Mouse (Mus musculus): ENCODE results near the gene Cd19. TPM values are rescaled to one million over a fixed set of nuclear protein-coding genes. Genes with fewer than 3 reads are reported as not detected.

The Cd19 gene
- total and polyA plus RNA-seq, 2 experiments from 2014 or later, result 0.23 TPM; not detected in 1

DNA sequence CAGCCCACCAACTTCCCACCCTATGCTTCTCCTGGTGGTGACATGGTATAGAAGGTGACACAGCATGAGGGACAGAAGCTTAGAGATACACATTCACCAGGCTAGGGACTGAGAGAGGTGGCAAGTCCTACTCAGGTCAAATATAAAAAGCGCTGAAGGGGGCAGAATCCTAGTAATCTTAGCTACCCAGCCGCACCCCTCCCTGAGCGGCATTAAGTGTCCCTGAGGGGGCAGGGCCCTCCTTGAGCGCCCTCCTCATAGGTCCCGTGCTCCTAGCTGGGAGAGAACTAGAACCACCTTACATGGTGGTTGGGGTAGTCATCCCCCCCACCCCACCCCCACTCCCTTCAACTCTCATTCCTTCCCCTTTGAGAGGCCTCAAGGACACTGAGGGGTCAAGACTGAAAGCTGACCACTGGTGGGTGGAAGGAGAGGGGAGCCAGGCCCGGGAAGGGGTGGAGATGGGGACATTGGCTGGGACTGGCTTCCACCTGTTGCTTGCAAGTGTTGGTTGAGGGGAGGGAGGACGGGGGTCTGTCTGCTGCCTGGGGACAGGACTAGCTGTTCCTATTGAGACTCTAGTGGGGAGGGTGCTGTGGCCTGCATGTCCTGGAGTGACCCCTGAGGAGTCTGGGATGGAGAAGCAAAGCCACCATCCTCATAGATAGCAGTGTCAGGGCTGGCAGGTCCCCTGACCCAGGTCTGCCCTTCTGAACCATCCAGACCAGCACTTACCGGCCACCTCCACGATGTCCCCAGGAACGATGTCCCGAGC, 44.3 kb upstream of the Cd19 start:
- Histone ChIP-seq H3K9me3 (ENCODE audit: low read length) (no peaks in the 10 kb centered on the region), H3K4me1 (ENCODE audit: insufficient read depth, low read length) (no peaks in the 10 kb centered on the region), H3K4me2 (ENCODE audit: low read depth, low read length, poor library complexity, severe bottlenecking) (no peak overlapping the region), H3K9ac (replicated peaks; ENCODE audit: low read length, poor library complexity, severe bottlenecking) (no peak overlapping the region), H3K27ac (ENCODE audit: low read depth, low read length) (no peak overlapping the region), H3K36me3 (ENCODE audit: insufficient read depth, low read length) (no peaks in the 10 kb centered on the region), H3K27me3 (ENCODE audit: insufficient read depth, low read length) (no peaks in the 10 kb centered on the region), H3K4me3 (ENCODE audit: low read depth, low read length) (no peak overlapping the region)
- DNase-seq (ENCODE audit: low spot score) (no peak), ATAC-seq (ENCODE audit: low FRiP score) (no peak)
- 78% methylated on average over 11 of the region's 11 CpGs for WGBS
- no peak for TF ChIP-seq CTCF (IDR thresholded peaks at IDR 0.05)

DNA sequence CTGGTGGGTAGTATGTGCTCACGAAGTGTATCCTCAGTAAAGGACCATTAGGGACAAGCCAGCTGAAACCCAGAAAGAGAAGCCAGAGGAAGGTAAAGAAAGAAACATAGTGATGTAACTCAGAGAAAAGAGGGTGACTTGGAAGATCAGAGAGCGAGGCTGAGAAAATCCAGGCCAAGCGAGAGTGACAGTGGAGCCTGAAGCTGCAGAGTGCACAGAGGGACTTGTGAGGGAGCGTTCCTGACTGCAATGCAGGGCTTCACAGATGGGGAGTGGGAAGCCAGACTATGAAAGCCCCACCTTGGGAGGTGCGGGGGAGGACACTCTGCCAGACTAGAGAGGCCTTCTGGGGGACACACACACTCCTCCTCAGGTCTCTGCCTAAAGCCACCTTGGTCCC, 43.5 kb upstream of the Cd19 start:
- no peak overlapping the region for H3K9ac ChIP-seq (replicated peaks; ENCODE audit: low read length, poor library complexity, severe bottlenecking)
- 72% methylated on average over 5 of the region's 5 CpGs for WGBS

DNA sequence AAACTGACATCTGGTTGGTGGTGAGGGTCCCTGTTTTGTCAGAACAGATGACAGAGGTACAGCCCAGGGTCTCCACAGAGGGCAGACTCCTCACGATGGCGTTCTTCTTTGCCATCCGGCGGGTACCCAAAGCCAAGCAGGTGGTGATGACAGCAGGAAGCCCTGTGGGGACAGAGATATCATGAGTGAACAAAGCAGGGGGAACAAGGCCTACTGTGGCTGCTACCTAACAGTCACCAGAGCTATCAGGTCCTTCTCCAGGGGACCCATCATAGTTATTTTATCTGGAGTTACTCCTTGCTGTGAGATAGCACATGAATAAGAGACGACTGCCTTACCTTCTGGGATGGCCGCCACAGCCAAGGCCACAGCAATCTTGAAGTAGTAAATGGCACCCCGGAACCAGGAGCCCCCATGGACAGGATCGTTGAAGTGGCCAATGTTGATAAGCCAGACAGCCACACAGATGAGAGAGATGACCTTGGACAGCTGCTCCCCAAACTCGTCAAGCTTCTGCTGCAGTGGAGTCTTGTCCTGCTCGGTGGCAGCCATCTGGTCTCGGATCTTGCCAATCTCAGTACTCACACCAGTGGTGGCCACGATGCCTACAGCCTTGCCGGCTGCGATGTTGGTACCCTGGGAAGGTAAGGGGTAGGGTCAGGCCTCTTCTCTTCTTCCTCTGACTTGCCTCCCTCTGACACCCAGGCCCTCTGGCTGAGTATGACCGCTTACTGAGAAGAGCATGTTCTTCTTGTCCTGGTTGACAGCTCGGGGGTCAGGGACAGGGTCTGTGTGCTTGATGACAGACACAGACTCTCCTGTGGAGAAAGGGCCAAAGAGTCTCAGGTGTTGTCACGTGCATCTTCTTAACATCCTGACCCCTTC, 41.9 kb upstream of the Cd19 start:
- ATAC-seq (ENCODE audit: low FRiP score) (no peak), DNase-seq (ENCODE audit: low spot score) (no peak)
- Histone ChIP-seq H3K4me1 (ENCODE audit: insufficient read depth, low read length) (no peaks in the 10 kb centered on the region), H3K9ac (replicated peaks; ENCODE audit: low read length, poor library complexity, severe bottlenecking) (no peak overlapping the region), H3K27me3 (ENCODE audit: insufficient read depth, low read length) (no peaks in the 10 kb centered on the region), H3K4me2 (ENCODE audit: low read depth, low read length, poor library complexity, severe bottlenecking) (no peak overlapping the region), H3K36me3 (ENCODE audit: insufficient read depth, low read length) (no peaks in the 10 kb centered on the region), H3K4me3 (ENCODE audit: low read depth, low read length) (no peak overlapping the region), H3K27ac (ENCODE audit: low read depth, low read length) (no peak overlapping the region), H3K9me3 (ENCODE audit: low read length) (no peaks in the 10 kb centered on the region)
- TF ChIP-seq CTCF (IDR thresholded peaks at IDR 0.05), result no peak
- 87% methylated on average over 17 of the region's 17 CpGs for WGBS

More for the DNA sequence above, 43.5 kb upstream of the Cd19 start:
- DNase-seq (ENCODE audit: low spot score) (no peak), ATAC-seq (ENCODE audit: low FRiP score) (no peak)
- H3K4me3 ChIP-seq (ENCODE audit: low read depth, low read length), result no peak overlapping the region
- no peak for TF ChIP-seq CTCF (IDR thresholded peaks at IDR 0.05)
- H3K4me2 ChIP-seq (ENCODE audit: low read depth, low read length, poor library complexity, severe bottlenecking), result no peak overlapping the region
- H3K27me3 ChIP-seq (ENCODE audit: insufficient read depth, low read length), result no peaks in the 10 kb centered on the region
- H3K9me3 ChIP-seq (ENCODE audit: low read length), result no peaks in the 10 kb centered on the region
- no peaks in the 10 kb centered on the region for H3K4me1 ChIP-seq (ENCODE audit: insufficient read depth, low read length)
- H3K36me3 ChIP-seq (ENCODE audit: insufficient read depth, low read length), result no peaks in the 10 kb centered on the region
- no peak overlapping the region for H3K27ac ChIP-seq (ENCODE audit: low read depth, low read length)

DNA sequence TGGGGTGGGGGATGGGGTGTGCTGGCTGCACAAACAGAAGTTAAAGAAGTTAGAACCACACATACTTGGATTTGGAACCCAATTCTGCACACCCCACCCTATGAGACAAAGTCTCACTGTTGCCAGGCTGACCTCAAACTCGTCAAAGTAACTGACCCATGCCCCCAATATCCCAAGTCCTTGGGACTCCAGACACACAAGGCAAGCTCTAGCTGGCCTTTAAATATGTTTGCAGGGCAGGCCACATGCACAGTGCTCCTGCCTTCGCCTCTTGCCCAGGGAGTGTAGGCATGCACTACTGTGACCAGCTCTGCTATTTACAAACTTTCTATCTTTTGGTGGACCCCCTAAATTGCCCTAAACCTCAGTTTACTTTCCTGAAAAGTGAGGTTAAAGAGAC, 40.6 kb upstream of the Cd19 start:
- ATAC-seq (ENCODE audit: low FRiP score), result no peak
- WGBS, result 76% methylated on average over 2 of the region's 2 CpGs

DNA sequence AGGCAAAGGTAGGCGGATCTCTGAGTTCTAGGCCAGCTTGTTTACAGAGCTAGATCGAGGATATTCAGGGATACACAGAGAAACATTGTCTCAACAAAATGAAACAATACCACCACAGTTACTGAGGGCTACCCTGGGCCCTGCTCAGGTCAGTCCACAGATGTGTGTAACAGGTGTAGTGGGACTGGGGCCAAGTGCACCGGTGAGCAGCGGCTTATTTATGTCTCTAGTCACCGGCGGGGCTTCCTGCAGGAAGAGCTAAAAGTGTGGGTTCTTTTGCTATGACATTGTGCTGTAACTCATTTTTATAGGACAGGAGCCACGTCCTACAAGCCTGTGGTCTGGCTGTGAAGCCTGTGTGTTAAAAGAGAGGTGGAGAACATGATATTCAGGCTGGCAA, 39.2 kb upstream of the Cd19 start:
- H3K36me3 ChIP-seq (ENCODE audit: insufficient read depth, low read length), result no peaks in the 10 kb centered on the region
- no peak overlapping the region for H3K27ac ChIP-seq (ENCODE audit: low read depth, low read length)
- no peaks in the 10 kb centered on the region for H3K4me1 ChIP-seq (ENCODE audit: insufficient read depth, low read length)
- H3K27me3 ChIP-seq (ENCODE audit: insufficient read depth, low read length), result no peaks in the 10 kb centered on the region
- TF ChIP-seq CTCF (IDR thresholded peaks at IDR 0.05), result no peak
- H3K9me3 ChIP-seq (ENCODE audit: low read length), result no peaks in the 10 kb centered on the region
- H3K4me2 ChIP-seq (ENCODE audit: low read depth, low read length, poor library complexity, severe bottlenecking), result no peak overlapping the region
- no peak for ATAC-seq (ENCODE audit: low FRiP score)
- DNase-seq (ENCODE audit: low spot score), result no peak
- no peak overlapping the region for H3K4me3 ChIP-seq (ENCODE audit: low read depth, low read length)
- H3K9ac ChIP-seq (replicated peaks; ENCODE audit: low read length, poor library complexity, severe bottlenecking), result no peak overlapping the region
- 76% methylated on average over 7 of the region's 7 CpGs for WGBS

More for the DNA sequence above, 40.6 kb upstream of the Cd19 start:
- TF ChIP-seq CTCF (IDR thresholded peaks at IDR 0.05), result no peak
- Histone ChIP-seq H3K27ac (ENCODE audit: low read depth, low read length) (no peak overlapping the region), H3K4me2 (ENCODE audit: low read depth, low read length, poor library complexity, severe bottlenecking) (no peak overlapping the region), H3K27me3 (ENCODE audit: insufficient read depth, low read length) (no peaks in the 10 kb centered on the region), H3K4me1 (ENCODE audit: insufficient read depth, low read length) (no peaks in the 10 kb centered on the region), H3K4me3 (ENCODE audit: low read depth, low read length) (no peak overlapping the region), H3K36me3 (ENCODE audit: insufficient read depth, low read length) (no peaks in the 10 kb centered on the region), H3K9ac (replicated peaks; ENCODE audit: low read length, poor library complexity, severe bottlenecking) (no peak overlapping the region), H3K9me3 (ENCODE audit: low read length) (no peaks in the 10 kb centered on the region)
- no peak for DNase-seq (ENCODE audit: low spot score)

DNA sequence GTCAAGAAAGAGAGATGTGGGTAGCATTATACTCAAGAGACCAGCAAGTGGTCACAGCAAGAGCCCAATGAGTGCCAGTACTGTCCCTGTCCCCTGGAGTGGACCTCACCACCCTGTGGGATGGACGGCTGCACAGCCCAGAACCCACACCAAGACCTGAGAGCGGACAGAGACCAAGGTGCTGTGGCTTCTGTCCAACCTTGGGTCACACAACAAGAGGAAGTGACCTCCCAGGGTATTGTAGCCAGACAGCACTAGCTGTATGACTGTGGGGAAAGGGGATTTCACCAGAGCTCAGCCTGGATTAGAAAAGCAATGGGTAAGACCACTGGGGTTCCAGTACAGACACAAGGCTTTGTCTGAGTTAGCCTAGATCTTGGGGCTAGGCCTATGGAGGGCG, 37.6 kb upstream of the Cd19 start:
- no peaks in the 10 kb centered on the region for H3K4me1 ChIP-seq (ENCODE audit: insufficient read depth, low read length)
- no peak for TF ChIP-seq CTCF (IDR thresholded peaks at IDR 0.05)
- WGBS, result 93% methylated on average over 3 of the region's 3 CpGs
- ATAC-seq (ENCODE audit: low FRiP score) (no peak), DNase-seq (ENCODE audit: low spot score) (no peak)
- H3K36me3 ChIP-seq (ENCODE audit: insufficient read depth, low read length), result 0 out of 2 replicates have a peak, but pooled peaks cover 3% of the 10 kb centered on the region
- no peak overlapping the region for H3K4me3 ChIP-seq (ENCODE audit: low read depth, low read length)
- no peak overlapping the region for H3K27ac ChIP-seq (ENCODE audit: low read depth, low read length)
- H3K9ac ChIP-seq (replicated peaks; ENCODE audit: low read length, poor library complexity, severe bottlenecking), result no peak overlapping the region
- H3K4me2 ChIP-seq (ENCODE audit: low read depth, low read length, poor library complexity, severe bottlenecking), result no peak overlapping the region
- no peaks in the 10 kb centered on the region for H3K27me3 ChIP-seq (ENCODE audit: insufficient read depth, low read length)
- no peaks in the 10 kb centered on the region for H3K9me3 ChIP-seq (ENCODE audit: low read length)
